Mouse (Mus musculus): Measurements from ENCODE around the gene Crcp.

The Crcp gene

GRCm38 (mm10) chr5:130056303-130056702 is 27.2 kb downstream of the Crcp start:
- no peak for DNase-seq (ENCODE audit: low spot score in 2 of 2)

- DNase-seq (ENCODE audit: low spot score in 2 of 2): no peak
These were observed 30.6 kb downstream of the Crcp start for GRCm38 (mm10) chr5:130059413-130060328.

GRCm38 (mm10) chr5:130060329-130060665 is 31.2 kb downstream of the Crcp start:
- no peak for DNase-seq (ENCODE audit: low spot score in 2 of 2)

DNA sequence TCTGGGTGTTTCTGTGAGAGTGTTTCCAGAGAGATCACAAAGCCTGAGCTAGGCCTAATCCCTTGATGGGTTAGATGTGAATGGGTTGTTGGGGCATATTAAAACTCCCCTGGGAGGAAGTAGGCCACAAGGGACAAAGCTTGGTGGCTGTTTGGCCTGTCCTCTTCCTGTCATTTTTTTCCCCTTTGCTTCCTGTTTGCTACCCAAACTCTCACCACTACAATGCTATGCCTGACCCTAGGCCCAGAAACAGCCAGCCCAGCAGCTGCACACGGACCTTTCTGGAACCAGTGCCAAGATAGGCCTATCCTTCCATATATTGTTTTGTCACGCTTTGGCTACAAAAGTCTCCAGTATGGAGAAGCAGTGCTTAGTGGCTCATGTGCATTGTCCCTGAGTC is 33.0 kb downstream of the Crcp start:
- no peak for DNase-seq (ENCODE audit: low spot score in 2 of 2)

DNA sequence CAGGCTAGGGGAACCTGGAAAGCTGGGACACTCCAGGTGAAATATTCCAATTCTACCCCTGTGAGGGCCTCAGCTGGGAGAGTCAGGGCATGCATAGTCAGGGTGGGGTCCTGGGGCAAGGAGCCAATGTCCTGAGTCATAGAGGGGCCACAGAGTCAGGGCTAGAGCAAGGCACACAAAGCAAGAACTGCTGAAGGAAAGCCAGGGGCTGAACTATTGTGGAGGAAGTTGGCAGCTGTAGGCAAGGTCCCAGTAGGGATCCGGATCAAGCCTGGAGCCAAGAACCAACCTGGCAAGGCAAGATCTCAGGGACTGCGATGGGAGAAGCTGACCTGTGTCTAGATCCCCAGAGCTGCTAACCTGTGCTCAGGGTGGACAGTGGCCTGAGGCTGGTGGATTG is 34.7 kb downstream of the Crcp start:
- no peak for DNase-seq (ENCODE audit: low spot score in 2 of 2)

- DNase-seq (ENCODE audit: low spot score in 2 of 2): no peak
These were observed 36.5 kb downstream of the Crcp start for GRCm38 (mm10) chr5:130065579-130065978.

DNA sequence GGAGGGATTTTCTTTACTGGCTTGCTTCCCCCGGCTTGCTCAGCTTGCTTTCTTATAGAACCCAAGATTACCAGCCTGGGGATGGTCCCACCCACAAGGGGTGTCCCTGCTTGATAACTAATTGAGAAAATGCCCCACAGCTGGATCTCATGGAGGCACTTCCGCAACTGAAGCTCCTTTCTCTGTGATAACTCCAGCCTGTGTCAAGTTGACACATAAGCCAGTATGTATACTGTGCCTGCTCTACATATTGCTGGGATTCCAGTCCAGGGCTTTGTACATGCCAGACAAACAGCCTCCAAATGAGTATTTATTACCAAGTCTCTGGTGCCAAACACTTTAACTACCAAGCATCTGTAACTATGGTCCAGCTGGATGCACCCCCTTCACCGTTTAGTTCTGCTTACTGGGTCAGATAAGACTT is 38.8 kb downstream of the Crcp start:
- DNase-seq (ENCODE audit: low spot score in 2 of 2): no peak

DNA sequence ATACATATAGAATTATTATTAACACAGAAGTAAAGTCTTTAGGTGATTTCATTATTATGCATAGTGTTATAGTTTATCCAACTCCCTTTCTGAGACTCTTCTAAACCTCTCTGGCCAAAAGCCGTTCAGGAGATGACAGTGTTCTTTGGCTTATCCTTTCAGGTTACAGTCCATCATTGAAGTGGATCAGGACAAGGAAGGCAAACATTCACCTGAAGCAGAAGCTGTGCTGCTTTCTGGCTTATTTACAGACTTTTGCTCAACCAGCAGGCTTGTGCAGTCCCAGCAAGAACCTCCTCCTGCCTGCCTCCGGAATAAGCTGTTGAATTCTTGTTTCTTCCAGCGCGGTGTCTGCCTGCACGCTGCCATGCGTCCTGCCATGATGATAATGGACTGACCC is 43.9 kb downstream of the Crcp start, which contains the start of gene Tpst1:
Gene Tpst1, plus strand, starts transcription at position 301 of the 400 bp plus-strand sequence.
- no peak for DNase-seq (ENCODE audit: low spot score in 2 of 2)

DNA sequence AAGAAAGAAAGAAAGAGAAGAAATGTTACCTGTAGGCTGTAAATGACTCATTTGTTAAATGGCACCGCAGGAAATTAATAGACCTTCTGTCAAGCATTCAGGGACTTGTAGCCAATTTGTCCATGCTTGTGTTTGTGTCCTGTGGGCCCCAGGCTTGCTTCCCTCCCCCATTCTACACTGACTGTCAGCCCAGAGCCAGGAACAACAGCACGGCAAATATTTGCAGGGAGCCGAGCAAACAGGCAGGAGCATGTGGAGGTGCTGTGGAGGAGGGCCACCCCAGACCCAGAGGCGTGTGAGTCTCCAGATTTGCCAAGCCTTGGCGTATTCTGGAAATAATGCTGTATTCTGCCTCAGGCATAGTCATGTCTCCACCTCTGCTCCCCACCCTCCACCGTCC is 45.4 kb downstream of the Crcp start:
- DNase-seq (ENCODE audit: low spot score in 2 of 2): no peak

DNA sequence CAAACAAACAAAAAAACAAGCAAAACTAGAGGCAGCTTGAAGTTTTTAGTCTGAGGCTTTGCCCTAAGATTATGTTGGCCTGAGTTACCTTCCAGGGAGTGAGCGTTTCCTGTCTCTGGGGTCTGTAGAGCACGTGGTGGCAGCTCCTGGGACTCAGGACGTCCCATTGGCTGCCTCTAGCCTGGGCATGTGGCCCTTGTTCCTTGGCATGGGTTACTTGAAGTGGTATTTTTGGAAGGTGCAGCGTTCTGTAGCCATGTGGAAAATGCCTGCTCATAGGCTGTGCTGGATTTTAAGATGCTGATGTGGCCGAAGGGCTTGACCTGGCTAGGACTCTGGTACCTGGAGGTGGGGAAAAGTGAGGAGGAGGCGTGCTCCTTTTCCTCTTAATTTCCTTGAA is 47.3 kb downstream of the Crcp start:
- DNase-seq (ENCODE audit: low spot score in 2 of 2): no peak

- DNase-seq (ENCODE audit: low spot score in 2 of 2): no peak
These were observed 49.2 kb downstream of the Crcp start for GRCm38 (mm10) chr5:130078096-130078833.

DNA sequence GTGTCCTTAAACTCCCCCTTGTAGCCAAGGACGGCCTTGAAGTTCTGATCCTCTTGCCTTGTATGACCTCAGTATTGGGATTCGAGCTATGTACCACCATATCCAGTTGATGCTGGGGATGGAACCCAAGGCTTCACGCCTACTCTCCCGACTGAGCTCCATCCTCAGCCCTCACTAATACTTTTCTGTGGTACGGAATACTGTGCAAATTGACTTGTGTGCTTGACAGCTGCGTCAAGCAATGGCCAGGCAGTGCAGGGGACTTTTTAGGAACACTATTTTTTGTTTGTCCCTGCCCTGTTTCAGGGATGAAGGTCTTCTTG is 49.7 kb downstream of the Crcp start:
- DNase-seq (ENCODE audit: low spot score in 2 of 2): no peak

- DNase-seq (ENCODE audit: low spot score in 2 of 2): peak; percentile 94 to 95
These were observed 50.3 kb downstream of the Crcp start for GRCm38 (mm10) chr5:130079202-130080050.

GRCm38 (mm10) chr5:130080051-130080681 is 51.1 kb downstream of the Crcp start:
- DNase-seq (ENCODE audit: low spot score in 2 of 2): no peak

- DNase-seq (ENCODE audit: low spot score in 2 of 2): no peak
These were observed 52.2 kb downstream of the Crcp start for GRCm38 (mm10) chr5:130081181-130081881.

DNA sequence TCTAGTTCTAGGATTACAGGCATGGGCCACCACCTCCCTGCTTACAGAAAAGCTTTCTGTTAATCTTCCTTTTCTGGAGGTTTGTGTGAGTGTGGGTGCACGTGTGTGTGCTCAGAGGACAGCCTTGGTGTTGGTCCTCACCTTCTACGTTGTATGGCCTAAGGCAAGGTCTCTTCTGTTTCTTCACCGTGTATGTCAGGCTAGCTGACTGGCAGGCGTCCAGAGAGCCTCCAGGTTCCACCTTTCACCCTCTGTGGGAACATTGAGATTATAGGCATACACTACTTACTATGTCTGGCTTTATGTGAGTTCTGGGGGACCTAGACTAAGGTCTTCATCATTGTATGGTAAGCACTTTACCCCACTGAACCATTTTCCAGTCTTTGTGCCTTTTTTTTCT is 53.3 kb downstream of the Crcp start:
- DNase-seq (ENCODE audit: low spot score in 2 of 2): no peak

- DNase-seq (ENCODE audit: low spot score in 2 of 2): no peak
These were observed 55.2 kb downstream of the Crcp start for GRCm38 (mm10) chr5:130084271-130084670.

DNA sequence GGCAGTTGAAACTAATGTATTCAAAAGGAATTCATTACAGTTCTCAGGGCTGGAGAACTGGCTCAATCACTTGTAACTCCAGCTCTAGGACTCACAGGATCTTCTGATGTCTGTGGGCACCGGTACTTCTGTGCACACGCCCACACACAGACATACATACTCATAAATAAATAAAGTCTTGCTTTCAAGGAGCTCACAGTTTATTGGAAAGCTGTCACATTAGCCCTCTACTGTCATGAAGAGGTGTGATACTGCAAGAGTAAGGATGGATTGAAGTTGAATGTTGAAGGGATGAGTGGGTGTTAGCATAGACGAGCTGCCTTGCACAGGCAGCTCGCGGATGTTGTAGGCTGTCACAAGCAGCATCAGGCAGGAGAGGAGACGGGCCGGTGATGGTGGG is 58.9 kb downstream of the Crcp start:
- peak; percentile 24 to 32 for DNase-seq (ENCODE audit: low spot score in 2 of 2)

GRCm38 (mm10) chr5:130088612-130089011 is 59.5 kb downstream of the Crcp start:
- no peak for DNase-seq (ENCODE audit: low spot score in 2 of 2)

GRCm38 (mm10) chr5:130089177-130089576 is 60.1 kb downstream of the Crcp start:
- DNase-seq (ENCODE audit: low spot score in 2 of 2): no peak

Data from right cerebral cortex, adult 2 months (tissue).